Mouse (Mus musculus) liver, adult 2 months (tissue): ENCODE results near the gene Ube2c. TPM values are rescaled to one million over a fixed set of nuclear protein-coding genes. Genes with fewer than 3 reads are reported as not detected.
A peak's percentile ranks its signal among the peaks of the same experiment; 100 is the strongest.

Source experiments
- DNase-seq: peaks from one replicate; pipeline ENCODE4 v3.0.0-alpha.2; 2011; ENCODE audit warnings: low read depth, low spot score; ENCODE audit errors: extremely low read depth
- H3K27ac ChIP-seq: fragments of 200-500 bp; replicated peaks from 2 replicates; pipeline ENCODE4 v1.5.1; 2012; ENCODE audit warnings: low read depth, mild to moderate bottlenecking, control low read depth, inconsistent platforms, low read length; ENCODE audit not compliant: insufficient read depth
- H3K27me3 ChIP-seq: fragments of 200-500 bp; 2 replicates; pipeline ENCODE4 v1.6.1; 2012; ENCODE audit warnings: mild to moderate bottlenecking, moderate library complexity, low read length, inconsistent platforms; ENCODE audit not compliant: control insufficient read depth, insufficient read depth
- H3K36me3 ChIP-seq: fragments of 200-500 bp; 2 replicates; pipeline ENCODE4 v1.6.1; 2012; ENCODE audit warnings: low read length, inconsistent platforms; ENCODE audit not compliant: control insufficient read depth, insufficient read depth
- H3K4me1 ChIP-seq: fragments of 200-500 bp; 2 replicates; pipeline ENCODE4 v1.6.1; 2011; ENCODE audit warnings: low read length; ENCODE audit not compliant: control insufficient read depth, insufficient read depth
- H3K4me3 ChIP-seq: fragments of 200-500 bp; 2 replicates; pipeline ENCODE4 v1.5.1; 2011; ENCODE audit warnings: low read depth, mild to moderate bottlenecking, control low read depth, low read length, moderate library complexity; ENCODE audit not compliant: insufficient read depth
- H3K79me2 ChIP-seq: fragments of 200-500 bp; 2 replicates; pipeline ENCODE4 v1.6.1; 2012; ENCODE audit warnings: inconsistent platforms, mild to moderate bottlenecking, low read length, moderate library complexity; ENCODE audit not compliant: control insufficient read depth, insufficient read depth
- H3K9ac ChIP-seq: fragments of 200-500 bp; 2 replicates; pipeline ENCODE4 v1.6.1; 2012; ENCODE audit warnings: low read depth, mild to moderate bottlenecking, control low read depth, inconsistent platforms, low read length
- CTCF ChIP-seq: fragments of 200-500 bp; IDR thresholded peaks from 2 replicates; pipeline ENCODE4 v1.5.1; 2011; ENCODE audit warnings: low read depth, low read length, control low read depth
- POLR2A ChIP-seq: fragments of 200-500 bp; IDR thresholded peaks from 2 replicates; pipeline ENCODE4 v1.6.1; 2011; ENCODE audit warnings: low read length, control low read depth; ENCODE audit not compliant: insufficient read depth; ENCODE audit errors: extremely low read depth
- WGBS: fragments of 180-500 bp; shearing (Covaris S2); methylation state at CpG from one replicate; pipeline ENCODE4 v1.1.7; 2018; 5-methylcytosine and 5-hydroxymethylcytosine counted together
- polyA plus RNA-seq: library from polyadenylated mRNA; depleted of rRNA; stranded (reverse); fragments of >200 nt; gene quantifications from 2 replicates; pipeline ENCODE4 v1.2.3, GENCODE M21; 2012
- total RNA-seq: library from RNA; depleted of rRNA; stranded (reverse); fragments of >200 nt; gene quantifications from 2 replicates; pipeline ENCODE4 v1.2.3, GENCODE M21; 2014

The Ube2c gene
- total and polyA plus RNA-seq, 2 experiments = 0.18 to 1.2 TPM

GRCm38 (mm10) chr2:164734839-164735238, 34.9 kb upstream of the Ube2c start:
- Histone ChIP-seq H3K4me1 (no peaks in the 10 kb centered on the region), H3K36me3 (no peaks in the 10 kb centered on the region), H3K27me3 (no peaks in the 10 kb centered on the region), H3K4me3 (no peak overlapping the region), H3K9ac (no peak overlapping the region), H3K79me2 (no peaks in the 10 kb centered on the region), H3K27ac (no peak overlapping the region)
- DNase-seq = no peak
- TF ChIP-seq POLR2A = no peak
- TF ChIP-seq CTCF = no peak
- WGBS = 90% methylated on average over 5 of the region's 5 CpGs

DNA sequence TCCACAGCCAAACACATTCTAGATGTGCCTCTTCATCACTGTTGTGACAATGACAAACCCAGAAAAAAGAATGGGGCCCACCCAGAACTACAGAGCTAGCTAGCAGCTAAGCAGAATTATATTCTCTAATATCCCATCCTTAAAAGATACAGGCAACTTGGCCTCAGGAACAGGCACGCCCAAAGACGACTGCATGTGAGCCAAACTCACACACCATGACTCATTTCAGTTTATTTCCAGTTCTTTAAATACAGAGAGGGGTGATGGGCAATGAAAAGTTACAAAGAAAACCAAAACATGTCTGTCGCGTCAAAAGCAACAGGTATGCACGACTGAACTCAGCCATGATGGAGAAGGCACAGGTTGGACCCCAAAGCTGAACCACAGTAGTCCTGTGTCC, 34.3 kb upstream of the Ube2c start:
- H3K36me3 ChIP-seq = no peaks in the 10 kb centered on the region
- DNase-seq = no peak
- no peak overlapping the region for H3K27ac ChIP-seq
- H3K79me2 ChIP-seq = no peaks in the 10 kb centered on the region
- H3K4me1 ChIP-seq = no peaks in the 10 kb centered on the region
- TF ChIP-seq POLR2A (no peak), CTCF (no peak)
- WGBS = 94% methylated on average over 5 of the region's 5 CpGs
- no peak overlapping the region for H3K4me3 ChIP-seq
- H3K9ac ChIP-seq = no peak overlapping the region
- H3K27me3 ChIP-seq = no peaks in the 10 kb centered on the region

DNA sequence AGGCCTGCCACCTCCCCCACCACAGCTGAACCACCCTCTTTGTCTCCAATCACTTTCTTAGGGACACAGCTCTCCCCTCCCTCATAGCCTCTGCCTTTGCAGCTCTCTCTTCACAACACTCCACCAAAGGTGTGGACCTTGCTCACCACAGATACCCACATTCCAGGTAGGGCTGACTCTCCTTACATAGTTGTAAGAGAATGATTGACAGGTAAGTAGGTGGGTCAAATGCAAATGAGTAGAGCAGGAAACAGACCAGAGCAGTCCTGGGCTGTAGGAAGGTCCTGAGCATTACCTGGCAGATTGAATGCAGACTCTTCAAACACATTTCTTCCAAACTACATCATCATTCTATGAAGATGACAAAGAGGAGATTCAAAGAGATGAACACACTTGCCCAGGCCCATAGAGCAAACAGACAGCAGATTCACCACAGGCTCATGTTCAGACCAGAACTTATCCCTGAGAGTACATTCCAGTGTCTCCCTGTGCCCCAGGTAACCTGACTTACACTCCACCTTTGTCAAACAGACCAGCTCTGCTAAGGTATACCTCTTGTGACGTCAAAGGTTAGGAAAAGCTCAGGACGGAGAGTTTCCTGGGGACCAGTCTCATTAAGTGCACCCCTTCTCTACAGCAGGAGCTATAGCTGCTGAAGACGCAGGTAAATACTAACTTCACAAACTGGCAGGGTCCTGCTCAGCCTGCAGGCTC, 32.2 kb upstream of the Ube2c start:
- H3K27ac ChIP-seq = no peak overlapping the region
- WGBS = 89% methylated on average over 3 of the region's 3 CpGs

GRCm38 (mm10) chr2:164739876-164740275, 29.8 kb upstream of the Ube2c start:
- TF ChIP-seq CTCF (no peak), POLR2A (no peak)
- 62% methylated on average over 7 of the region's 7 CpGs for WGBS
- no peaks in the 10 kb centered on the region for H3K4me1 ChIP-seq
- no peaks in the 10 kb centered on the region for H3K79me2 ChIP-seq
- no peak overlapping the region for H3K4me3 ChIP-seq
- no peaks in the 10 kb centered on the region for H3K27me3 ChIP-seq
- DNase-seq = no peak
- no peak overlapping the region for H3K27ac ChIP-seq
- no peaks in the 10 kb centered on the region for H3K36me3 ChIP-seq
- H3K9ac ChIP-seq = no peak overlapping the region

More for the DNA sequence above, 32.2 kb upstream of the Ube2c start:
- Histone ChIP-seq H3K9ac (no peak overlapping the region), H3K79me2 (no peaks in the 10 kb centered on the region), H3K27me3 (no peaks in the 10 kb centered on the region), H3K4me3 (no peak overlapping the region), H3K36me3 (no peaks in the 10 kb centered on the region), H3K4me1 (no peaks in the 10 kb centered on the region)
- TF ChIP-seq CTCF (no peak), POLR2A (no peak)
- DNase-seq = no peak

DNA sequence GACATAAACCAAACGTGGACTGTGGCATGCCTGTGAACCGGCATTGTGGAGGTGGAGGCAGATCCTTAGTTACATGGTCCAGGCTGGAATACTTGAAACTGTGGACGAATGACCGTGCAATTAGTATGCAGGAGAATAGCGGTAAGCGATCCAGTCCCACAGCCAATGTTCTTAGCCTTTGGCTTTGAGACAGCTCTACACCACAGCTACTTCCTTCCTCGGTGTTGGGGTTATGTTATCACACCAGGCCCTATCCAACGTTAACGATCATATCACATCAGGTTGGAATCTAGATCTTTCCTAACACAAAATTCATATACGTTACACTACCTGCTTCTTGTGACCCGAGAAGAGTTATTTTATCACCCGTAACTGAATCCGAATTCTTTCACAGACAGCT, 24.7 kb upstream of the Ube2c start:
- H3K4me1 ChIP-seq = peaks cover 8% of the 10 kb centered on the region

DNA sequence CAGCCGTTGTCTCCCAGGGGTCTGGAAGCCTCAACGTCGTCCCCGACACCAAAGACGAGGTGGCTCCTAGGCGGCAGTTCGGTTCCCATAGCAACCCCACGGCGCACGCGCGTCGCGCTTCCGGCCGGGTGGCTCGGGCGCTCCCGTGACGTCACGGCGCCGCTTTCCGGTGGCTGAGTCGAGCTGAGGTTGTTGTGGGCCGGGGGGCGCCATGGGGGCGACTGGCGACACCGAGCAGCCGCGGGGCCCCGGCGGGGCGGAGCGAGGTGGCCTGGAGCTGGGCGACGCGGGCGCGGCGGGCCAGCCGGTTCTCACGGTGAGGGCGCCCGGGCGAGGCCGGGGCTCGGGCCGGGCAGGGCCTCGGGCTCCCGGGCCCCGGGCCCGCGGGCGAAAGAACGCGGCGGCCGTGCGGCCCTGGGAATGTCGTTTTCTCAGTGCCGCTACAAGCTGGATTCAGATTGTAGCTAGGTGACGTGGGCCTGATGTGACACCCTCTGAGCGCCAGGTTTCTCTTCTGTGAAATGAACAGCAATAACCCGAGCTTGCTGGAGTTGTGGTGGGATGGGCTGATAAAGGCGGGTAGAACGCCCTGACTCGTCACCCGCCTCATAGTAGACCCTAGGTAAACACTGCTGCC, 23.7 kb upstream of the Ube2c start, which contains the start of the genes Wfdc3 and Dnttip1:
Wfdc3 (minus strand) TSS at position 89 of the 637 bp plus-strand sequence.
Dnttip1 (plus strand) TSS at position 141 of the 637 bp plus-strand sequence.
- peak within 1 kb of the TSS; percentile 18 for H3K27ac ChIP-seq
- peak within 1 kb of the TSS; percentile 92 for H3K9ac ChIP-seq
- TF ChIP-seq CTCF (no peak), POLR2A (no peak)
- H3K36me3 ChIP-seq = peaks cover 6% of the 10 kb centered on the region
- H3K79me2 ChIP-seq = peaks cover 17% of the 10 kb centered on the region; the same call in 1 of the 2 replicates
- DNase-seq = peak; percentile 64
- WGBS = 1% methylated on average over 70 of the region's 70 CpGs
- H3K4me1 ChIP-seq = peaks cover 8% of the 10 kb centered on the region
- H3K4me3 ChIP-seq = peak within 1 kb of the TSS; percentile 84
- no peaks in the 10 kb centered on the region for H3K27me3 ChIP-seq

More for the DNA sequence above, 24.7 kb upstream of the Ube2c start:
- no peak for TF ChIP-seq POLR2A
- no peak for TF ChIP-seq CTCF
- Histone ChIP-seq H3K27me3 (no peaks in the 10 kb centered on the region), H3K79me2 (peaks cover 17% of the 10 kb centered on the region; the same call in 1 of the 2 replicates), H3K27ac (no peak overlapping the region), H3K36me3 (peaks cover 6% of the 10 kb centered on the region), H3K9ac (no peak overlapping the region), H3K4me3 (no peak overlapping the region)
- 70% methylated on average over 13 of the region's 13 CpGs for WGBS
- no peak for DNase-seq
